Mouse (Mus musculus) right cerebral cortex, postnatal 10 days (tissue): ENCODE measurements around the gene Celf2.
A peak's percentile ranks its signal among the peaks of the same experiment; 100 is the strongest.
"Not testable (repeated sequence)": the region's sequence is repeated elsewhere in the genome, so short reads cannot be mapped to it uniquely, and the experiment has no call there.

Source experiments
- DNase-seq, 2 experiments: peaks; one replicate each; pipeline ENCODE4 v3.0.0; 2021; ENCODE audit warnings: low spot score in 2 of 2

Celf2 gene

DNA sequence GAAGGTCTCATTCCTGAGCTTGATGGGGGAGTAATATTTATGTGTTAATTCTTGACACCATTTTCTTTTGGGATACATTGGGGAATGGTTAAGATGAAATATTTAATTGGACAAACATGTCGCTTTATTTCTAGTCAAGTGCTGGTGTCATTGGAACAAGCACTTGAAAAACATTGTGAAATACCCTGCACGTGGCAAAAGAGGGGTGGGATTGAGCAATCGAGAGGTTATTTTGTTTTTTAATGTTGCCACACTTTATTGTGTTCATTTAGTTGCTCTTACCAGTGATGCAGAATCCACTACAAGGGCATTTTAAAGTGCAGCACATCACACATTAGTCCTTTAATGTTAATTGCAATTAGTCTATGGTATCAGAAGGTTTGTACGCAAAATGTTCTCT, 242.2 kb downstream of the Celf2 start:
- DNase-seq = no peak

DNA sequence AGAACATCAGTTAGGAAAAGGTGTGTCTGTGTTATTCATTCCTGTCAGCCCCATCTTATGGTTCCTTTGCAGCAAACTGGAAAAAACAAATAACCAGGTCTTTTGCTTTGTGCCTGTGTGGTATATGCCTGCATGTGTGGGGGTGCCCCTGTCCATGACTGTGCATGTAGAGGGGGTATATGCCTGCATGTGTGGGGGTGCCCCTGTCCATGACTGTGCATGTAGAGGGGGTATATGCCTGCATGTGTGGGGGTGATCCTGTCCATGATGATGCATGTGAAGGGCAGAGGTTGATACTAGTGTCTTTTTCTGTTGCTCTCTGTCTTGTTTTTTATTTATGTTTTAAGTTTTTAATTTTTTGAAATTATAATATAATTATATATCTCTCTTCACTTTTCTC, 246.7 kb downstream of the Celf2 start:
- DNase-seq = not testable (repeated sequence)

DNA sequence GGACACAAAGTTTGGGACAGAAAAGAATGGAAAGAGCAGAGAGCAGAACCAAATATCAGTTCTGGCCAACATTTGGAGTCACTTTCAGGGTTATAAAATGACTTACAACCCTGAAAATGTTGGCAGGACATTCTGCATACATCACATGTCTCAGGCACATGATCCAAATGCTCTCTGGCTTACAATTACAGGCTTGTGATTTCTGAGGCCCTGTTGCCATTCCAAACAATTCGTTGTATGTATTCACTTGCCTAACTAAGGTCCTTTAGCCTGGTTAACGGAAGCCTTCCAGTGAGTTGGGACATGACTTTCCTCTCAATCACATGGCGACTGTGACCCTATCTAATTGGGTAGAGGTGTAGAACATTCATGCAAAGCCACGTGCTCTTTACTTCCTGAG, 249.2 kb downstream of the Celf2 start:
- no peak for DNase-seq

DNA sequence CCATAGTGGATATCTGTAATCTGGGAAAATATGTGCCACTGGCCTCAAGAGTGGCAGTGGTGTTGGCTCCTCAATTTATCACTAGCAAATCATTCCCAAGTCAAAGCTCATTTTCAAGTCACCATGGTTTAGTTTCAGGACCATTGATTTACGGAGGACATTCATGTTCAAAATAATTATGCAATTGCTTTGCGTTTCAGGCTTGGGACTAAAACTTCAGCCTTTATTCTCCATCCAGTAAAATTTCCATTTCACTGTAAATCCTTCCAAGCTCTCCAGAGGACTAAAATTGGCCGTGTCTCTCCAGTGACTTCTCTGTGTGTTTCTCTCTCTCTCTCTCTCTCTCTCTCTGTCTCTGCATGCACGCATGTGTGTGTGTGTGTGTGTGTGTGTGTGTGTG, 249.7 kb downstream of the Celf2 start:
- no peak for DNase-seq

DNA sequence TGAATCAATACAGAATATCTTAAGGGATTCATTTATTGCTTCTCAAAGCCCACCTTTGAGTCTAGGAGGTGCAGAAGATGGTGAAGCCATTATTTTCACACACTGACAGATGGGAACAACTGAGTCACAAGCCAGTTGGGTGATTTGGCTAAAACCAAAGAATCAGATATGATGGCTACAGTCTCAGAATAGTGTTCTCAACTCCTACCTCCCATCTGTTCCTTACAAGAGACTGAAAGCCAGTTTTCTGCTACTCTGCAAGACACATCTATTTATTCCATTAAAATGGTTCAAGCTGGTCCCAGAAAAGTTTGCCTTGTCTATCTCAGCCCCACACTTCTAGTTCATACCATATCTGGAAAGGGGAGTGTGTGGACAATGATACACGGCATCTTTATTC, 253.3 kb downstream of the Celf2 start:
- DNase-seq = peak in 1 of 2 experiments; percentile 63

DNA sequence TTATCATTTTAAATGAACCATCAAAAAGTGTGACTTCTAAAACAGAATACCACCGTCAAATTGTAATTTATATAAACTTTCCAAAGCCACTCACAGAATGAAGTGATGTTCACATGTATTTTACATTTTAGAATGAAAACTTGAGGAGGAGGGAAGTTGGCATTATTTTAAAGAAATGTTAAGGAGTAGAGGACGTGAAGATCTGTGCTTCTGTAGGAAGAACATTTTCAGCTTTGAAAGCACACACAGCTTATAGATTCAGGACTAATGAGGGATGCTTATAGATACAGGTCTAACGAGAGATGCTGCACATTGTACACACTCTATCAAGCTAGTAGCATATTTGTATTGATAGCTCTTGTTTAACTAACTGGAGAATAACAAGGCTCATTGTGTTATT, 254.0 kb downstream of the Celf2 start:
- DNase-seq = peak in 1 of 2 experiments; percentile 14

DNA sequence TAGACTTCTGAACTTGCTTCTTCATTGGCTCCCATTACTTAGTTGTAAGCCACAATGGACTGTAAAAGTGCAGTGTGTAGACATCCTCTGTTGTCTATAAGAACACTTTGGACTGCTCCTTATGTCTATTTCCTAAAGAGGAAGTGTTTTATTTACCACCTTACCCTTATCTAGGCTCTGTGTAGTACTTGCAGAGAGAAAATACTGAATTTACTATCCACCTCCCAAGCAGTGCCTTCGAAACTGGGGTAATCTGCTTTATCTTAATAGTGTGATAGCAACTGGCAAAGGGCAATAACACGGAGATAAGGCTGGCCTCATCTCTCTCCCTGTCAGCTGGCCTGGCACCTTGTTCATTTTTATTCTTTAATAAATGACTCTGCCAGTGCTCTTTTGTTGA, 259.0 kb downstream of the Celf2 start:
- DNase-seq = no peak

DNA sequence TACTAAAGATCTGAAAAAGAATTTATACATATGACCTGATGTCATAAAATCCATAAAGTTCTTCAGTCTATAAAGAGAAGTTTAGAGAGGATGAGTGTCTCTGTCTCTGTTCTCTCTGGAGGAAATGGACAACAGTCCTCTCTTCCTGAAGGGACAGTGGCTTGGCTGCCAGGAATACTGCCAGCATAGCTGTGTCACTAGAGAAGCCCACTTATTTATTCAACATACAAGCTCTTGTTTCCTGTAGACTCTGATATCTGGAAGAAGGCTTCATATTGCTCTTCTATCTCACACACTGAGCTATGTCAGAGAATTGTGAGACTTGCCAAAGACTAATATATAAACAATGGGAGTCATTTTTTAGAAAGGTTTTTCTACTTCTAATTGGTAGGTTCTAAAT, 260.4 kb downstream of the Celf2 start:
- DNase-seq = no peak

DNA sequence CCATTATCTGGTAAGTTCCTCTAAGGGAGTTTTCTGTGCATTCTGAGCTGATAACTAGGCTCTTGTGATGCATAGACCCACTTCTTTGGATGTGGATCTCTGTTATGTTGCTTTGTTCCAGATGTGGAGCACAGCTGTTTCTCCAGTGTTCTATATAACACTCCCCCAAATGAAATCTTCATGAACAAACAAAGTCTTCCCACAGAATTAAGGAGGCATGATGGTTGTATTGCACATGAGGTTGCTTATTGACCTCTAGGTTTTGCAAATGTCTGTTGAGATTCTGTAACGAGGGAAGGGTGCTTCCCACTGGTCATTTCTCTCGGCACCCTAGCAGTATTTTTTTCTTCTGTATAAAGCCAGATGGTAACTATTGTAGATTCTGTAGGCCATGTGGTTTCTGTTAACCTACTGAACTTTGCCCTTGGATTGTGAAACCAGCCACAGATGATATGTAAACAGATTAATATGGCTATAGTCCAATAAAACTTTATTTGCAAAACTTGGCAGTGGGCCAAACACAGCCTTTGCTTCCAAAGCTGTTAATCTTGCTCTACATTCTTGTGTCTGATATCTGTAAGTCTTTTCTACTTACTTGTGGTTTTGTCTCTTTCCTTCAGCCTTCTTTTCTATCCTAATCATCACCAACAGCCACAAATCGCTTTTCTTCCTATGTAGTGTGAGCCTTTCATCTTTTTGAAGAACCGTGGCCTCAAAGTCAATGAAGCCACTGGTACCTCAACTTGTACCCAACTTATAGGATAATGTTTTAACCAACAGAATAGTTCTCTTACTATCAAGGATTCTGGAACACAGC, 263.2 kb downstream of the Celf2 start:
- DNase-seq = no peak

DNA sequence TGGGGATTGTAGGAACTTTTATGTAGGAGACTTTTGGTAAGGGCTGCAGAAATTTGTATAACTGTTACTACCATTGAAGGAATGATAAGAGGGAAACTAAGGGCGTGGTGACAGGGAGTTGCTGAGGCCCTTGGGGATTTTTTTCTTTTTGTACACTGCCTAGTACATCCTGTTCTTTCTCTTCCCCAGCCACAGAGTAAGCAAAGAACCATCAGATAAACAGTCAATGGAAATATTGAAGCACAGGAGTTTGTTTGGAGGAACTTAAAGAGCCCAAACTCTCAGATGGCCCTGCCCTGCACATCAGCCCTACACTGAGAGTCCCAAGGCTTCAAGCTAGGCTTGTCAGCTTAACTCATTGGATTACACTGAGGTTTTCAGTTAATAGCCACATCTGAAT, 267.2 kb downstream of the Celf2 start:
- no peak for DNase-seq

DNA sequence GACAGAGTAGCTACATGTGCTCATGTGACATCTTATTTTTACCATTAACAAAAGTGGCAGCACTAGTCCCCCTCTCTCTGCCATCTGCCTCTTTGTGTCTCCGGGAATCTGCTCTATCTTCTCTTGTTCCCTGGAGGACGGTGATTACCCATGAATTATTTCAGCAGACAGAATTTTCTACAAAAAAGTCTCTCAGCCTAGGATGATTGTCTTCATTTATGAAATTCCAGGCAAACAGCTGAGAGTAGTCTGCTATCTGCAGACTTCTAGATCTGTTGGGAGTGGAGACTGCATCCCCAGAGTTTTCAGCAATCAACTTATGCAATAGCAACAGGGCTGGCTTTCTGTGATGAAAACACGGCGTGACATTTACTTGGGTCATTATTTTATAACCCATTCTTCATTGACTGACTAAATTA, 267.8 kb downstream of the Celf2 start:
- DNase-seq = no peak

DNA sequence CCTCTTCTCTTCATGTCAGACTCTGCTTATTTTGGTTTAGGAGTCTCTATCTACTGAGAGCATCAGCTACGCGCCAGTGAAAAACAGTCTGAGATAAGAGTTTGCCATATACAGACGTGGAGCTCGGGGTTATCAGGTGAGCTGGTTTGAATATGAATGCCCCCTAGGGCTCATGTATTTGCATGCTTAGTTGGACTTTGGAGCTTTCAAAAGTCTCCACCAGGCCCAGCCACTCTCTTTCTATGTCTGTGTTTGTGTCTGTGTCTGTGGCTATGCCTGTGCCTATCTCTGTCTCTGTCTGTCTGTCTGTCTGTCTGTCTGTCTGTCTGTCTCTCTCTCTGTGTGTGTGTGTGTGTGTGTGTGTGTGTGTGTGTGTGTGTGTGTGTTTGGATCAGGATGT, 272.1 kb downstream of the Celf2 start:
- peak in 1 of 2 experiments; percentile 23 for DNase-seq

DNA sequence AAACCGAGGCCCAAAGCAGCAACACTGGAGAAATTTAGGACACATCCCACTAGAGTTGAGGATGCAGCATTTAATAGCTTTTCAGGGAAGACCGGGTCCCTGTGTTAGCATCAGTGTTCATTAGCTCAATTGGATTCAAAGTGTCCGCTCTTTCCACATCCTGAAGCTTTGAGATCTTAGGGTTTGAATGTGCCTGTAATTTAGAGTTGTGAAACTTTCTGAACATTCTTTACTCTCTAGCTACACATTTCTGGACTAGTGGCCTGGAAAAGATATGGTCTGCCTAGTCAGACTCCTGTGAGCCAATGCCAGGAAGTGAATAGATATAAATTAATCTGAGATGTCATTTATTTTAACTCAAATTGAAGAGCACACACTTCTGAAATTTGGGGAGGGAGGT, 272.9 kb downstream of the Celf2 start:
- DNase-seq = no peak

DNA sequence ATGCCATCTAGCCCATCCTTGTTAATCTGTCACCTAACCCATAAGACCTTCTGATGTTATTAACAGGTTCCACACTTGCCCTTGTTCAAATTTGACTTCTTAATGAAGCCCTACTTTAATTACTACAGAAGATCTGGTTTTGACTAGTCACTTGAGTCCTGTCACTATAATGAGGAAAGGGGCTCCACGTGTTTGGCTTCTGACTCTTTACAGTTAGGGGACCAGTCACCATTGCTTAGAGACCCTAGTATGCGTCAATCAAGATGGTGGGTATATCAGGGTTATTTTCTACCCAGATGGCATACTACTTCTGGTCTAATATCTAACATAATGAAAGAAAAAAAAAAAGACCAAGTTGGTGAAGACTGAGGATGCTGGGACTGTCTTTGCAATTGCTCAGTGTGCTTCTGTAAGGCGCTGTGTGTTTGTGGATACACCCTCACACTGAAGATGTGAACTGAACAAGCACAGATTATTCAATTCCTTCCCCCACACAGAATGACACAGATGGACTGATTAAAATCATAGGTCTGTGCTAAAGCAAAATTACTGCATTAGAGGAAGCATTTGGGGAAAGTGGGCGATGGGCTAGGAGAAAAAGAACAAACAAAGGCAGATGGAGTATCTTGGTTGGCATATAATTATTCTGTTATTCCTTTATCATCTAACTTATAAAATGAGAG, 274.2 kb downstream of the Celf2 start:
- peak in 1 of 2 experiments; percentile 35 for DNase-seq

DNA sequence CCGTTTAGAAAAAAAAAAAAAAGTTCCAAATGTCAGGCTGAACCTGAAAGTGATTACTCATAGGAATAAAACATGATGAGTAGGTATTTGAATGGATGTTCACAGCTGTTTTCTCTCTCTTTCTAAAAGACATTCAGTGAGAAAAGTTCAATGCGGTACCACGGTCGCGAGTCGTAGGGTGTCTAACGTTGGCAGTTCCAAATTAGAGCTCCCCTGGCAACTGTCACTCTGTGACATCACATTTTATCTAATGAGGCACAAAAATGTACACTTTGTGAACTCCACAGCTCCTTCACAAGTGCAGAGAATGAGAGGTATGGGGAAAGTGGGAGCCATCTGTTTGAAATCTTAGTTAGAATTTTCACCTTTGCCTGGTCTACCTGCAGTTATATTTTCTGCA, 274.8 kb downstream of the Celf2 start:
- DNase-seq = peak; percentile 45 to 64

DNA sequence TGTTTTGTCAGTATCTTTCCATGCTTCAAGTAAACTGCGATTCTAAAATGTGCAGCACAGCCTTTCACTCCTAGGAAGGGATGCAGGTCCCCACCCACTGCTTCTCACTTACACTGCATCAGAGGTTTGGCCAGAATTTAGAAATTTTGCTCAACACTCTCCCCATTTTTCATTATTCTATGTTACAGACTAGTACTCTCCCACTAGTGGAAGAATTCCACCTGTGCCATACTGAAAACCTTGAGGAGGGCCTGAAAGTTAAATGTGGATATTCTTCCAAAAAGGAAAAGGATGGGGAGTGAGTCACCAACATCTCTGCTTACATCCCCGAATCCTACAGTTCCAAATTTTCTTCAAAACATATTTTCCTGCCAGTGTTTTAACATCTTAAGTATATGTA, 276.0 kb downstream of the Celf2 start:
- DNase-seq = no peak

DNA sequence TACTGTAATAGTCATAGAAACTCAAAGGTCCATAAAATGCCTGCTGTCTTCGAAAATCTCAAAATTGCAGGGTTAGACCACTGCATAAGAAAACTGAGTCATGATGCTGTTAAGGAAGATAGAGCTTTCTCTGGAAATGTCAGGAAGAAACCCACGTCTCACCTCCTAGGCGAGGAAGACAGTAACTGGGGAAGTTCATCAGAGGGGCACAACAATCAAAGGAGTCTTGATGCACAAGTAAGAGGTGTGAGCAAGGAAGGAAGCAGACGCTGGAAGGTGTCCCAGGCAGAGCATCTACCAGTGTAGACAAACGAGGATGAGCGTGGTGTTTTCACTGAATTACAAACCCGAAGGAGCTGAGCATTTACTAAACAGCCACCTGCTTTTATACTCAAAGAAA, 282.6 kb downstream of the Celf2 start:
- DNase-seq = peak in 1 of 2 experiments; percentile 32

DNA sequence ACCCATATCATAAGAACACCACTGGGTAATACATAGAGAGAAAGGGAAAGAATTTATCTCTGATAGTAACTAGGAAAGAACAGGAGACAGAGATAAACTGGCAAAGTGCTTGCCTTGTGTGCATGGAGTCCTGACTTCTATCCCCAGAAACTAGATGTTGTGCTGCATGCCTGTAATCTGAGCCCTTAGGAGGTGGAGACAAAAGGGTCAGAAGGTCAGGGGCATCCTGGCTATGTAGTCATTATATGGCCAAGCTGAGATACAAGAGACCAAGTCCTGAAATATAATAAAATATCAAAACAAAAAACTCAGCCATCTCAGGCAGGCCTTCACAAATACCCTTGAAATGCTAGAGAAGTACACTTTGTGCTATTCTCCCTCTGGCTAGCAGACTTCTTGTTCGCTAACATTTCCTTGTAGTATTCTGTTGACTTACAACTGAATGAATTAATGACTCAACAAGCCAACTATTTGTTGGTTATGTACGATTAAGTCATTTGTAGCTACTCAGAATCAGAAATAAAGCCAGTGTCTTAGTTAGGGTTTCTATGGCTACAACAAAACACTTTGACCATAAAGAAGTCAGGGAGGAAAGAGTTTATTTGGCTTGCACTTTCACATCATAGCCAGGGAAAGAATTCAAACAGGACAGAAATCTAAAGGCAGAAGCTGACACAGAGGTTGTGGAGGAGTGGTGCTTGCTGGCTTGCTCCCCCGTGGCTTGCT, 284.9 kb downstream of the Celf2 start:
- peak in 1 of 2 experiments; percentile 23 for DNase-seq

DNA sequence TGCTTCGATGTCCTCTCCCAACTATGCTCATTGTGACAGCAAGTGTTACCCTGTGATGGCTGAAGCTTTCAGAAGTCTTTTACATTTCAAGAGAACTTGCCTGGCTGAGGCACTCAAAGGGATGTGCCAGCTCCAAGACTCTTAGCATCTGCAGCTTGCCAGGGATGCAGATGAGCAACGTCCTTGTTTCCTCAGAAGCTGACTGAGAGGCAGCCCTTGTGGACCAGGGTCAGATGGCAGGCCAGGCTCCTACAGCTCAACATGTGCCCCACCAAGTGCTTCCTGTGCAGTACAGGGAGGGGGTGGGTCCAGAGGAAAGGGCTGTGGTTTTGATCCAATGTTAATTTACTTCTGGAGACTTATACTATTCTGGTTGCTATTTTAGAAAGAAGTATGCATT, 285.8 kb downstream of the Celf2 start:
- DNase-seq = peak in 1 of 2 experiments; percentile 32

DNA sequence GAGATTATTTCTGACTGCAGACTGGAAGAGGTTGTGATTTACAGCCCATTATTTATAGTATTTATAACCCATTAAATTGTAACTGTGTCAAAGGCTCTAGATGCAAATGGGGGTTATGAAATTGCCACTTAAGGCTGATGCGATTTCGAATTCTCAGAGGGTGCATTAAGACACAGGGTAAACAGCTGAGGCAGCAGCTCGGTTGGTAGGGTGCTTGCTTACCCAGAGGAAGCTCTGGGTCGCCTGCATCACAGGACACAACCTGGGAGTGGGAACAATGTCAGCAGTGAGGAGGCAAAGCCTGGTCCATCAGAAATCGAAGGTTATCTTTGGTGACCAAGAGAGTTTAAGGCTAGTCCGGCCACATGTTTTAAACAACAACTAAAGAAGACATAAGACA, 286.5 kb downstream of the Celf2 start:
- DNase-seq = peak in 1 of 2 experiments; percentile 19

DNA sequence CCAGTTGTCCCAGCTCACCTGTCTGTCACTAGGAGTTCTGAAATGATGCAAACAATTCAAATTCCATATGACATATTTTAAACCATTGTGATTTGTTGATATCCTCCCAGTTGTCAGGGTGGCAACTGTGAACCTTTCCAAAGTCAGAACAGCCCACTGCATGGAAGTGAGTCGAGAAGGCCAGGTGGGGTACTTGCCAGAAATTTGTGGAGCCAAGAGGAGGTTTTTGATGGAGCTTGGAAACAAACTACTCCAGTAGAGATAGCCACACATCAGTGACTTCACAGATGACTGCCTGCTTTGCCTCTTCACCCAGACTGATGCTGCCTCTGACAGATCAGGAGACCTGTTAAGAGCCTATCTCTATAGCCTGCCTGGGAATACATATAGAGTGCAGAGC, 287.5 kb downstream of the Celf2 start:
- peak in 1 of 2 experiments; percentile 21 for DNase-seq

DNA sequence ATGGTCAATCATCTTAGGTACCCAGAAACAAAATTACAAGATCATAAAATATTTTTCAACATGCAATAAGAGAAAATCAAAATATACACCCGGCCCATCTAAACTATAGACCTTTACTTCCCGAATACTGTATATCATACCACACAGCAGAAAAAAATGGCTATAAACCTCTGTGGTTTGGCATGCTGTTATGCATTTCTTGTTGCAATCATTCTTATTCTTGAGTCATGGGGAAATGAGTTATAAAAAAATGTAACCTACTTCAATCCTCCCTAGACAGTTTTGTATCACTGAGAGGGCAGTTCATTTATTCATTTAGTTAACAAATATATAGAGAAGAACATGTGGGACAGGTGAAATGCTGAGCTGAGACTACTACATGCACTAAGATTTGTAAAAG, 291.3 kb downstream of the Celf2 start:
- no peak for DNase-seq
